Comparison of ENCODE assay signal across 7 mouse cellular contexts in the genomic region with DNA sequence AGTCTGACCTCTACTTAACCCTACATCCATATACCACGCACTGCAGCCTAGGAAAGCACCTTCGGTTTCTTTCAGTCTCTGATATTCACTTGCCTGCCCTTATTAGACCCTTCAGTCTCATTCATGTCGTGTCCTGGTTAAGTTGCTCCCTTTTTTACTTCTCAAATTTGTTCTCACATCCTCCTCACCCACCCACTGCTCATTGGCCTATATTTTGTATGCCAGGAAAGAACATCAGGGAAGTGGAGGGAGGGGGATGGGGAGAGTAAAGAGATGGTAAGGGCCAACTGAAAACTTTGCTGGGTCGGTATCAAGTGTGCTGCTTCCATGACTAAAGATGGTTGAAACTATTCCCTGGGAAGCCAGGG. TPM values are rescaled to one million over a fixed set of nuclear protein-coding genes. Genes with fewer than 3 reads are reported as not detected.
DNase-seq lines count a peak whose midpoint lies in the region; ATAC-seq and TF ChIP-seq lines count a peak whose summit lies in the region.

No protein-coding gene starts in this region.

- TF ChIP-seq EP300 in liver, postnatal 0 days (IDR thresholded peaks at IDR 0.05; ENCODE audit: low read depth): no peak

- no peaks in the 10 kb centered on the region for H3K27me3 ChIP-seq in liver, adult 2 months (ENCODE audit: control insufficient read depth, insufficient read depth, low read length)
- H3K27me3 ChIP-seq in heart, embryonic 15.5 days: no peaks in the 10 kb centered on the region
- no peaks in the 10 kb centered on the region for H3K27me3 ChIP-seq in liver, postnatal 0 days (ENCODE audit: insufficient read depth, low read length)
- H3K27me3 ChIP-seq in stomach, embryonic 14.5 days (ENCODE audit: control insufficient read depth, insufficient read depth, low read length): no peaks in the 10 kb centered on the region

- H3K4me2 ChIP-seq in heart, embryonic 15.5 days: peak overlapping the region; percentile 93
- H3K4me2 ChIP-seq in liver, postnatal 0 days (ENCODE audit: low read depth, low read length): peak overlapping the region; percentile 99
- peak overlapping the region; percentile 90 for H3K4me2 ChIP-seq in stomach, embryonic 14.5 days (replicated peaks; ENCODE audit: low read depth, low read length)

- H3K79me2 ChIP-seq in liver, adult 2 months (ENCODE audit: control insufficient read depth, insufficient read depth, low read length): peaks cover 16% of the 10 kb centered on the region

- TF ChIP-seq POLR2A in liver, adult 2 months (IDR thresholded peaks at IDR 0.05; ENCODE audit: extremely low read depth, insufficient read depth, low read length): no peak
- no peak for TF ChIP-seq POLR2A in cortical plate, adult 2 months (IDR thresholded peaks at IDR 0.05; ENCODE audit: extremely low read depth, insufficient read depth, low read length)

- no peak overlapping the region for H3K9ac ChIP-seq in liver, adult 2 months (ENCODE audit: low read depth, low read length)
- peak overlapping the region; percentile 98 for H3K9ac ChIP-seq in heart, embryonic 15.5 days
- peak overlapping the region; percentile 97 for H3K9ac ChIP-seq in liver, postnatal 0 days (replicated peaks)
- peak overlapping the region; percentile 93 for H3K9ac ChIP-seq in stomach, embryonic 14.5 days (replicated peaks; ENCODE audit: low read depth, low read length)

- TF ChIP-seq CTCF in liver, adult 2 months (IDR thresholded peaks at IDR 0.05; ENCODE audit: low read depth, low read length): no peak
- no peak for TF ChIP-seq CTCF in cortical plate, adult 2 months (IDR thresholded peaks at IDR 0.05; ENCODE audit: extremely low read depth, insufficient read depth, low read length)
- TF ChIP-seq CTCF in liver, postnatal 0 days (IDR thresholded peaks at IDR 0.05; ENCODE audit: low read depth): no peak

- 6% methylated on average over 4 of the region's 4 CpGs for WGBS in liver, adult 2 months
- 5% methylated on average over 4 of the region's 4 CpGs for WGBS in heart, embryonic 15.5 days
- WGBS in liver, postnatal 0 days (ENCODE audit: insufficient replicate concordance): 6% methylated on average over 4 of the region's 4 CpGs
- WGBS in stomach, embryonic 14.5 days: 5% methylated on average over 4 of the region's 4 CpGs

- peaks cover 2% of the 10 kb centered on the region for H3K36me3 ChIP-seq in liver, adult 2 months (ENCODE audit: control insufficient read depth, insufficient read depth, low read length)
- H3K36me3 ChIP-seq in heart, embryonic 15.5 days: peaks cover 6% of the 10 kb centered on the region; the same call in 1 of the 2 replicates
- peaks cover 7% of the 10 kb centered on the region for H3K36me3 ChIP-seq in liver, postnatal 0 days (replicated peaks; ENCODE audit: insufficient read depth, low read length)
- H3K36me3 ChIP-seq in stomach, embryonic 14.5 days (ENCODE audit: control insufficient read depth, insufficient read depth, low read length): peaks cover 5% of the 10 kb centered on the region

- no peaks in the 10 kb centered on the region for H3K9me3 ChIP-seq in heart, embryonic 15.5 days (replicated peaks)
- no peaks in the 10 kb centered on the region for H3K9me3 ChIP-seq in liver, postnatal 0 days (ENCODE audit: low read length)
- H3K9me3 ChIP-seq in stomach, embryonic 14.5 days (ENCODE audit: control insufficient read depth, low read depth, low read length): no peaks in the 10 kb centered on the region

- H3K27ac ChIP-seq in liver, adult 2 months (replicated peaks; ENCODE audit: insufficient read depth, low read depth, low read length): no peak overlapping the region
- no peak overlapping the region for H3K27ac ChIP-seq in cortical plate, adult 2 months (ENCODE audit: insufficient read depth, low read length)
- H3K27ac ChIP-seq in heart, embryonic 15.5 days: peak overlapping the region; percentile 97; the same call in 1 of the 2 replicates
- peak overlapping the region; percentile 97 for H3K27ac ChIP-seq in liver, postnatal 0 days (ENCODE audit: low read depth)
- H3K27ac ChIP-seq in stomach, embryonic 14.5 days (ENCODE audit: low read length): peak overlapping the region; percentile 95; the same call in 1 of the 2 replicates

- H3K4me3 ChIP-seq in liver, adult 2 months (ENCODE audit: insufficient read depth, low read depth, low read length): peak overlapping the region; percentile 82; the same call in 1 of the 2 replicates
- peak overlapping the region; percentile 89 for H3K4me3 ChIP-seq in cortical plate, adult 2 months (ENCODE audit: insufficient read depth, low read length)
- H3K4me3 ChIP-seq in heart, embryonic 15.5 days: peak overlapping the region; percentile 100
- peak overlapping the region; percentile 96 for H3K4me3 ChIP-seq in liver, postnatal 0 days (ENCODE audit: low read depth, low read length)
- peak overlapping the region; percentile 97 for H3K4me3 ChIP-seq in stomach, embryonic 14.5 days (ENCODE audit: low read depth, low read length)

- no peak for ATAC-seq in heart, embryonic 15.5 days (replicated peaks; ENCODE audit: insufficient number of reproducible peaks, insufficient read depth, low FRiP score, low read depth)
- no peak for ATAC-seq in liver, postnatal 0 days
- no peak for ATAC-seq in stomach, embryonic 14.5 days (ENCODE audit: insufficient number of reproducible peaks, insufficient read depth, low FRiP score, low read depth)

- no peak for DNase-seq in liver, adult 2 months (ENCODE audit: extremely low read depth, low read depth, low spot score)
- DNase-seq in liver: no peak
- no peak for DNase-seq in liver, postnatal 0 days
- DNase-seq in retina, postnatal 1 day: no peak

- peaks cover 9% of the 10 kb centered on the region for H3K4me1 ChIP-seq in liver, adult 2 months (ENCODE audit: control insufficient read depth, insufficient read depth, low read length)
- peaks cover 9% of the 10 kb centered on the region for H3K4me1 ChIP-seq in cortical plate, adult 2 months (ENCODE audit: control insufficient read depth, insufficient read depth, low read length)
- H3K4me1 ChIP-seq in heart, embryonic 15.5 days (replicated peaks): peaks cover 24% of the 10 kb centered on the region
- peaks cover 17% of the 10 kb centered on the region for H3K4me1 ChIP-seq in liver, postnatal 0 days (ENCODE audit: insufficient read depth)
- H3K4me1 ChIP-seq in stomach, embryonic 14.5 days (ENCODE audit: control insufficient read depth, insufficient read depth, low read length): peaks cover 30% of the 10 kb centered on the region

RNA-seq across cellular contexts. Expression of gene Mbtd1, which starts 1.4 kb away (rescaled TPM):
- 14.1 and 14.2 TPM in 2 replicates for total RNA-seq in liver, adult 2 months (2014; rRNA removed)
- 2.3 and 3.0 TPM in 2 replicates for polyA plus RNA-seq in liver, adult 2 months (2012; rRNA removed)
- 18.3 and 19.3 TPM in 2 replicates for polyA plus RNA-seq in cortical plate, adult 2 months (2012; rRNA removed)
- 17.2 and 19.3 TPM in 2 replicates for polyA plus RNA-seq in heart, embryonic 15.5 days (2015; fragmentation: Nextera tagmentation; extraction: Ambion mirVana)
- 4.5 and 5.2 TPM in 2 replicates for polyA plus RNA-seq in liver, postnatal 0 days (2015; fragmentation: Nextera tagmentation; extraction: Ambion mirVana)
- polyA plus RNA-seq in stomach, embryonic 14.5 days (2014; fragmentation: Nextera tagmentation; extraction: Ambion mirVana): 30.5 and 31.1 TPM in 2 replicates

RNA-seq across cellular contexts. Expression of gene Utp18, which starts 1.5 kb away (rescaled TPM):
- 8.1 and 8.8 TPM in 2 replicates for total RNA-seq in liver, adult 2 months (2014; rRNA removed)
- polyA plus RNA-seq in liver, adult 2 months (2012; rRNA removed): 2.4 TPM in 2 replicates
- 12.4 and 13.7 TPM in 2 replicates for polyA plus RNA-seq in cortical plate, adult 2 months (2012; rRNA removed)
- 15.8 and 17.0 TPM in 2 replicates for polyA plus RNA-seq in heart, embryonic 15.5 days (2015; fragmentation: Nextera tagmentation; extraction: Ambion mirVana)
- 9.1 and 9.9 TPM in 2 replicates for polyA plus RNA-seq in liver, postnatal 0 days (2015; fragmentation: Nextera tagmentation; extraction: Ambion mirVana)
- polyA plus RNA-seq in stomach, embryonic 14.5 days (2014; fragmentation: Nextera tagmentation; extraction: Ambion mirVana): 24.9 and 30.6 TPM in 2 replicates

Comparison
In these comparisons a context has a peak if more than half of its experiments do, and no peak if none do; other contexts are left out.
1. H3K27ac ChIP-seq: peak in heart, embryonic 15.5 days (single experiment), liver, postnatal 0 days (single experiment) and stomach, embryonic 14.5 days (single experiment); none in liver, adult 2 months (single experiment) and cortical plate, adult 2 months (single experiment).
2. Peak in every context shown above with its lines, with median percentiles within 50 percentile points of each other: H3K4me3 ChIP-seq and H3K4me2 ChIP-seq.